Mouse (Mus musculus) bone marrow, adult 2 months (tissue): ENCODE results near the gene Tcl1.

ENCODE experiments used
- CTCF ChIP-seq: fragments of 200-500 bp; IDR thresholded peaks from 2 replicates; pipeline ENCODE4 v1.5.1; 2011; ENCODE audit warnings: low read length, control low read depth; ENCODE audit not compliant: control insufficient read depth, insufficient read depth
- POLR2A ChIP-seq: fragments of 200-500 bp; IDR thresholded peaks from 2 replicates; pipeline ENCODE4 v1.6.1; 2011; ENCODE audit warnings: low read depth, mild to moderate bottlenecking, control low read depth, low read length, borderline replicate concordance; ENCODE audit not compliant: control insufficient read depth

DNA sequence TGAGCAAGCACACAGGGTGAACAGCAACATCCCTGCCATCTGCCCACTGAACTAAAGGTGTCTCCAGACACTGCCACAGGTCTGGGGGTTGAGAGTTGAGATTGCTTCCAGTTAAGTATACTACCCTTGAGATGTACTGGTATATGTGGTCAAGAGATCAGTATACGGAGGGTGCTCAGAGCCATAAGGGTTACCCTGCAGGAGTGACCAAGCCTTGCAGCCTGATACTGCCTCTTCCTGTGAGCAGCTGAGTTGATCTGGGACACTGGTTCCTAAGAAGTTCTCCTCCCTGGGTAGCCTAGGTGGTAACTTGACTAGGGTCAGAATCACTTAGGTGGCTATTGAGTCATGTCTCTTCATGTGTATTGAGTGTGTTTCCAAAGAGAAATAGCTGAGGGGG is 14.2 kb downstream of the Tcl1 start:
- TF ChIP-seq POLR2A (no peak), CTCF (no peak)
